Mouse (Mus musculus) testis, adult 2 months (tissue): ENCODE data around the gene Naaladl2.

ENCODE experiments used
- CTCF ChIP-seq: fragments of 200-500 bp; IDR thresholded peaks from 2 replicates; pipeline ENCODE4 v1.5.1; 2012; ENCODE audit warnings: low read depth, mild to moderate bottlenecking, inconsistent platforms, low read length, moderate library complexity; ENCODE audit not compliant: control insufficient read depth, insufficient read depth, insufficient replicate concordance
- POLR2A ChIP-seq: fragments of 200-500 bp; IDR thresholded peaks from 2 replicates; pipeline ENCODE4 v1.6.1; 2012; ENCODE audit warnings: low read depth, mild to moderate bottlenecking, inconsistent platforms, low read length, moderate library complexity; ENCODE audit not compliant: control insufficient read depth

GRCm38 (mm10) chr3:24905425-24905960, 238.6 kb downstream of the Naaladl2 start:
- no peak for TF ChIP-seq CTCF
- no peak for TF ChIP-seq POLR2A
